Mouse (Mus musculus): Measurements from ENCODE around the gene 9230112D13Rik.

DNA sequence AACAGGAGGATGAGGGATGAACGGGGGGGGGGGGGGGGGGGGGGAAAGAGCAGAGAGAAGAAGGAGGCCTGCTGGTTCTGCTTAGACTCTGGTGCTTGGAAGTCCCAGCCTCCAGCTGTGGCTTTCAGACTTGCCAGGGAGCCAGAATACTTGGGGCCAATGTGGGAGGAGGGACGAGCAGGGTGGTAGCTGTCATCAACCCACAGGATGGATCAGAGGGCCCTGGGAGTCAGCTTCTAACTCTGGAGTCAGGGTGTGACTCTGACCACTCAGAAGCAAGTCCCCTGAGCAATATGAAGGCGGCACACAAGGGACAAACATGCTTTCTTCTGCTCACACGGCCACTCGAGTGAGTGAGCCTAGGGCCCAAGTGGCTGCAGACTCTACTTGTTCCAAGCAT is 42.0 kb upstream of the 9230112D13Rik start:
- TF ChIP-seq CTCF (IDR thresholded peaks at IDR 0.05; ENCODE audit: low read depth) = no peak
- no peak for TF ChIP-seq EP300 (IDR thresholded peaks at IDR 0.05; ENCODE audit: low read depth)
